Mouse (Mus musculus) hindbrain, embryonic 11.5 days (tissue): ENCODE measurements around the gene Bag5. TPM values are rescaled to one million over a fixed set of nuclear protein-coding genes. Genes with fewer than 3 reads are reported as not detected.
A peak's percentile ranks its signal among the peaks of the same experiment; 100 is the strongest.
"Not testable (repeated sequence)": the region's sequence is repeated elsewhere in the genome, so short reads cannot be mapped to it uniquely, and the experiment has no call there.

Experiments
- ATAC-seq: fragments of 200-750 bp; cut with Nextera tagmentation; 2 replicates; pipeline ENCODE4 v1.8.0; 2017; ENCODE audit warnings: mild to moderate bottlenecking, moderate TSS enrichment, moderate library complexity; ENCODE audit not compliant: low FRiP score
- DNase-seq: peaks from one replicate; pipeline ENCODE4 v3.0.0-alpha.2; 2015; ENCODE audit warnings: low spot score
- H3K27ac ChIP-seq: fragments of 300-500 bp; sonication (generic); 2 replicates; pipeline ENCODE4 v1.5.1; 2014; ENCODE audit warnings: mild to moderate bottlenecking, low read depth, low read length
- H3K27me3 ChIP-seq: fragments of 300-500 bp; sonication (generic); 2 replicates; pipeline ENCODE4 v1.6.1; 2014; ENCODE audit warnings: mild to moderate bottlenecking, low read length, moderate library complexity, mixed read lengths; ENCODE audit not compliant: control insufficient read depth, insufficient read depth
- H3K36me3 ChIP-seq: fragments of 300-500 bp; sonication (generic); 2 replicates; pipeline ENCODE4 v1.6.1; 2014; ENCODE audit warnings: mild to moderate bottlenecking, low read length, moderate library complexity, mixed read lengths; ENCODE audit not compliant: control insufficient read depth, insufficient read depth
- H3K4me1 ChIP-seq: fragments of 300-500 bp; sonication (generic); replicated peaks from 2 replicates; pipeline ENCODE4 v1.6.1; 2014; ENCODE audit warnings: low read length, mixed read lengths; ENCODE audit not compliant: control insufficient read depth, insufficient read depth
- H3K4me2 ChIP-seq: fragments of 300-500 bp; sonication (generic); replicated peaks from 2 replicates; pipeline ENCODE4 v1.6.1; 2014; ENCODE audit warnings: mild to moderate bottlenecking, low read depth, low read length
- H3K4me3 ChIP-seq: fragments of 300-500 bp; sonication (generic); 2 replicates; pipeline ENCODE4 v1.5.1; 2014; ENCODE audit warnings: low read depth, low read length
- H3K9ac ChIP-seq: fragments of 300-500 bp; sonication (generic); 2 replicates; pipeline ENCODE4 v1.6.1; 2014; ENCODE audit warnings: low read depth, low read length
- H3K9me3 ChIP-seq: fragments of 300-500 bp; sonication (generic); 2 replicates; pipeline ENCODE4 v1.6.1; 2016; ENCODE audit warnings: low read length; ENCODE audit not compliant: control insufficient read depth
- WGBS: fragments of 180-500 bp; shearing (Covaris S2); extraction: QIAGEN DNeasy Blood & Tissue Kit; methylation state at CpG from one replicate; pipeline ENCODE4 v1.1.7; 2014; 5-methylcytosine and 5-hydroxymethylcytosine counted together
- polyA plus RNA-seq: library from polyadenylated mRNA; unstranded; fragments of >200 nt; fragmentation: Nextera tagmentation; extraction: Ambion mirVana; gene quantifications from 2 replicates; pipeline ENCODE4 v1.2.1, GENCODE M21; 2014

The Bag5 gene
- polyA plus RNA-seq, 1 experiment from 2014 or later, result 61.5 TPM

DNA sequence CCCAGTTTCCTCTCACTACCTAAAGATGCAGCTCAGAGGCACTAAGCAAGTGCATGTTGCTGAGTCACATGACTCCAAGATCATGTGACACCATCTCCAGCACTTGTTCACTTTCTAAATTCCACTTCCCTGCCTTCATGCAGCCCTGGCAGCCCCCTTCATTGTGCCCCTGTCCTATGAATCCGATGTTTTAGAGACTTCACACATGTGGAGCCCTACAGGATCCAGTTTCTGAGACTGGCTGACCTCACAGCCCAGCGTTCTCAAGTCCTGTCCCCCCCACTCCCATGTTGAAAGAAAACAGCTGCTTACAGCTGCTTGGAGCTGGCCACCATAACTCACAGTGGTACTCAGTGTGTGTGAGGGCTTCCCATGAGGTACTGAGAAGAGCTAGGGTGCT, 30.4 kb upstream of the Bag5 start:
- no peak overlapping the region for H3K4me2 ChIP-seq
- H3K36me3 ChIP-seq, result no peaks in the 10 kb centered on the region
- ATAC-seq (no peak), DNase-seq (no peak)
- H3K27ac ChIP-seq, result no peak overlapping the region
- no peaks in the 10 kb centered on the region for H3K4me1 ChIP-seq
- H3K27me3 ChIP-seq, result no peaks in the 10 kb centered on the region
- WGBS, result 73% methylated on average over 2 of the region's 2 CpGs
- H3K9me3 ChIP-seq, result no peaks in the 10 kb centered on the region
- no peak overlapping the region for H3K4me3 ChIP-seq
- no peak overlapping the region for H3K9ac ChIP-seq

DNA sequence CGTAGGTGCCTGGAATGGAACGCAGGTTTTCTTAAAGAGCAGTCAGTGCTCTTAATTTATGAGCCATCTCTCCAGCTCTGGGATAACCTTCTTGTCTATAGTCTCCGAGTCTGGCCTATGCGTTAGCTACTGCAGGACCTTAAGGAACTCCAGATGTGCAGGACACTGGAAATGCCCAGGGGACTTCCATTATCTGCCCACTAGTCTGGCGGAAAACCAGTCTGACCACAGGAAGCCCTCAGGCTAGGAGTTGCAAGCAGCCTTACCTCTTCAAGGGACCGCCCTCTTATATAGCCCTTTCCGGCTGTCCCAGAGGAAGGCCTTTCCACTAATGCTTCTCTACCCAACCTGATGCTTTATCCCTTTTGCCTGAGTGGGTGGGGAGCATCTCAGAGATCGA, 28.3 kb upstream of the Bag5 start:
- H3K4me3 ChIP-seq, result no peak overlapping the region
- H3K4me2 ChIP-seq, result no peak overlapping the region
- no peak for DNase-seq
- no peaks in the 10 kb centered on the region for H3K9me3 ChIP-seq
- H3K27me3 ChIP-seq, result no peaks in the 10 kb centered on the region
- no peaks in the 10 kb centered on the region for H3K36me3 ChIP-seq
- no peak for ATAC-seq
- no peak overlapping the region for H3K9ac ChIP-seq
- WGBS, result 81% methylated on average over 8 of the region's 8 CpGs
- H3K27ac ChIP-seq, result no peak overlapping the region
- H3K4me1 ChIP-seq, result no peaks in the 10 kb centered on the region

DNA sequence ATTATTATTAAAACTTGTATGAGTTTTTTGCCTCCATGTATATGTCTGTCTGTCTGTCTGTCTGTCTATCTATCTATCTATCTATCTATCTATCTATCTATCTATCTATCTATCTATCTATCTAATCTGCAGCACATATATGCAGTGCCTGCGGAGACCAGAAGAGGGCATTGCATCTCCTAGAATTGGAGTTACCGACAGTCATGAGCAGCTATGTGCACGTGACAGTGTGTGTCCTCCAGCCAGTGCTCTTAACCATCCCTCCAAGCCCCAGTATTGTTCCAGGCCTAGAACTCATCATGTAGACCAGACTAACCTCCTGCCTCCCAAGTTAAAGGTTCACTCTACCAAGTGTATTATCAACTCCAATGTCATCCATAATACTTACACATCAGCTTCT, 25.7 kb upstream of the Bag5 start:
- H3K4me2 ChIP-seq, result no peak overlapping the region
- DNase-seq, result peak; percentile 79
- no peaks in the 10 kb centered on the region for H3K36me3 ChIP-seq
- H3K4me1 ChIP-seq, result no peaks in the 10 kb centered on the region
- no peaks in the 10 kb centered on the region for H3K27me3 ChIP-seq
- no peak overlapping the region for H3K4me3 ChIP-seq
- 11% methylated on average over 3 of the region's 3 CpGs for WGBS
- H3K9me3 ChIP-seq, result no peaks in the 10 kb centered on the region
- no peak overlapping the region for H3K9ac ChIP-seq
- no peak overlapping the region for H3K27ac ChIP-seq
- ATAC-seq, result no peak

DNA sequence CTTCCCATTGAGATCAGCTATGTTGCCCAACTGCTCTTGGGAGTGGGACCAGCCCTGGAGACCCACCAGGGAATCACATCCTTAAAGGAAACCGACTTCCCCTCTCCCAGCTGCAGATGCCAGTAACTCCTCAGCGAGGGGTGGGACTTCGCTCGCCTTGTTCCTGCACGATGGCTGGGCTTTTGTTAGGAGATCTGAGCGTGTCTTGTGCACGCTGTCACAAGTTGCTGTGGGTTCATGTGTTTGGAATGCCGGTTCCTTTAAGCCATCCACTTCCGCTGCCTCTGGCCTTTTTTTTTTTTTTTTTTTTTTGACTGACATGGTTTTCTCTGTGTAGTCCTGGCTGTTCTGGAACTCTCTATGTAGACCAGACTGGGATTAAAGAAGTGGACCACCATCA, 24.3 kb upstream of the Bag5 start:
- Histone ChIP-seq H3K4me2 (no peak overlapping the region), H3K4me3 (no peak overlapping the region), H3K9me3 (no peaks in the 10 kb centered on the region), H3K4me1 (no peaks in the 10 kb centered on the region), H3K9ac (no peak overlapping the region), H3K27me3 (no peaks in the 10 kb centered on the region), H3K27ac (no peak overlapping the region), H3K36me3 (no peaks in the 10 kb centered on the region)
- ATAC-seq, result no peak
- DNase-seq, result no peak
- WGBS, result 61% methylated on average over 9 of the region's 9 CpGs

DNA sequence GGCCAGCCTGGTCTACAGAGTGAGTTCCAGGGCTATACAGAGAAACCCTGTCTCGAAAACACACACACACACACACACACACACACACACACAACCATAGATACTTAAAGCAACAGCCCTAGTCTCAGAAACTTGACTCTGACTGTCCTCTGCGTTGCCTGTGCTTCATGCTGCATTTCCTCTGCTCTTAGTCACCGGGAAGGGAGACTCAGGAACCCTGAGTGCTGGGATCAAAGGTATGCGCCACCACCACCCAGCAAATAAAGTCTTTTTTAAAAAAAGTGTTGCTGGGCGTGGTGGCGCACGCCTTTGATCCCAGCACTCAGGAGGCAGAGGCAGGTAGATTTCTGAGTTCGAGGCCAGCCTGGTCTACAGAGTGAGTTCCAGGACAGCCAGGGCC, 23.6 kb upstream of the Bag5 start:
- 90% methylated on average over 8 of the region's 8 CpGs for WGBS
- H3K27ac ChIP-seq, H3K9ac ChIP-seq, H3K4me3 ChIP-seq, H3K4me2 ChIP-seq, DNase-seq, H3K27me3 ChIP-seq, H3K36me3 ChIP-seq, ATAC-seq, H3K9me3 ChIP-seq, H3K4me1 ChIP-seq: not testable (repeated sequence)

DNA sequence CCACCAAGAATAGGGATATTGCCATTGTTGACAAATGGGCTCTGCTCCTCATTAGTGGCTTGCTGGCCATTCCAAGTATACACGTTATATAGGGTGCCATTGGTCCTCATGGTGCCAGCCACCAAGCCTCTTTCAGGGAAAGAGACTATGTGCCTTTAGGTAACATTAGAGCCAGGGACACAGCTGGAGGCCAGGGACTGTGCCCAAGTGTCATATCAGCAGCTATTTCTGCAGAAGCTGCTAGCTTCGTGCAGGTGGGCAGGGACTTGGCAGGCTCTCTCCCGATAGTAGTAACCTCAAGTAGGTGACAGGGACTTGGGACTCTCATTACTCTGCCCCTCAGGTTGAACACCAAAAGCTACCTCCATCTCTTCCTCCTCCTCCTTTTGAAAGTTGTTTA, 21.9 kb upstream of the Bag5 start:
- H3K36me3 ChIP-seq, result no peaks in the 10 kb centered on the region
- no peak overlapping the region for H3K4me3 ChIP-seq
- WGBS, result 93% methylated on average over 3 of the region's 3 CpGs
- DNase-seq, result no peak
- H3K4me2 ChIP-seq, result no peak overlapping the region
- no peaks in the 10 kb centered on the region for H3K9me3 ChIP-seq
- H3K27me3 ChIP-seq, result no peaks in the 10 kb centered on the region
- no peak overlapping the region for H3K27ac ChIP-seq
- H3K4me1 ChIP-seq, result no peaks in the 10 kb centered on the region
- no peak overlapping the region for H3K9ac ChIP-seq
- no peak for ATAC-seq

DNA sequence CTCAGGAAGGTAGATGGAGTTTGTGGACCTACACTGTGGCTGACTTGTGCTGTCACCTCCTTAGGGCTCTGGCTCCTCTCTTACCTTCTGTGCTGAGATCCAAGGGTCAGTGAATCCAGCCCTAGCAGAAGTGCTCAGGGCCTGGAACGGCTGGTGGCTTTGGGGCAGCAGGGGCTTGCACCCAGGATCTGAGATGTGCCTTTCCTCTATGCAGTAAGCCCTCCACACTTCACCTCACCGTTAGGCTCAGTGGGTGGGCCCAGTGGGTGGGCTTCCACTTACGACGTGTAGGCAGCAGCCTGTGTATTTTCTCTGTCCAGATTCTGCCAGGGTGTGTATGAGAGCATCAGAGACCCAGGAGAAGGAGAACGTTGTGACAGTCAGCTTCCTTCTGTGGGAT, 19.9 kb upstream of the Bag5 start:
- no peak overlapping the region for H3K9ac ChIP-seq
- no peak overlapping the region for H3K4me2 ChIP-seq
- no peak overlapping the region for H3K27ac ChIP-seq
- no peaks in the 10 kb centered on the region for H3K9me3 ChIP-seq
- no peak for DNase-seq
- no peaks in the 10 kb centered on the region for H3K4me1 ChIP-seq
- 53% methylated on average over 5 of the region's 5 CpGs for WGBS
- H3K27me3 ChIP-seq, result no peaks in the 10 kb centered on the region
- ATAC-seq, result peak; percentile 42
- H3K4me3 ChIP-seq, result no peak overlapping the region
- no peaks in the 10 kb centered on the region for H3K36me3 ChIP-seq

DNA sequence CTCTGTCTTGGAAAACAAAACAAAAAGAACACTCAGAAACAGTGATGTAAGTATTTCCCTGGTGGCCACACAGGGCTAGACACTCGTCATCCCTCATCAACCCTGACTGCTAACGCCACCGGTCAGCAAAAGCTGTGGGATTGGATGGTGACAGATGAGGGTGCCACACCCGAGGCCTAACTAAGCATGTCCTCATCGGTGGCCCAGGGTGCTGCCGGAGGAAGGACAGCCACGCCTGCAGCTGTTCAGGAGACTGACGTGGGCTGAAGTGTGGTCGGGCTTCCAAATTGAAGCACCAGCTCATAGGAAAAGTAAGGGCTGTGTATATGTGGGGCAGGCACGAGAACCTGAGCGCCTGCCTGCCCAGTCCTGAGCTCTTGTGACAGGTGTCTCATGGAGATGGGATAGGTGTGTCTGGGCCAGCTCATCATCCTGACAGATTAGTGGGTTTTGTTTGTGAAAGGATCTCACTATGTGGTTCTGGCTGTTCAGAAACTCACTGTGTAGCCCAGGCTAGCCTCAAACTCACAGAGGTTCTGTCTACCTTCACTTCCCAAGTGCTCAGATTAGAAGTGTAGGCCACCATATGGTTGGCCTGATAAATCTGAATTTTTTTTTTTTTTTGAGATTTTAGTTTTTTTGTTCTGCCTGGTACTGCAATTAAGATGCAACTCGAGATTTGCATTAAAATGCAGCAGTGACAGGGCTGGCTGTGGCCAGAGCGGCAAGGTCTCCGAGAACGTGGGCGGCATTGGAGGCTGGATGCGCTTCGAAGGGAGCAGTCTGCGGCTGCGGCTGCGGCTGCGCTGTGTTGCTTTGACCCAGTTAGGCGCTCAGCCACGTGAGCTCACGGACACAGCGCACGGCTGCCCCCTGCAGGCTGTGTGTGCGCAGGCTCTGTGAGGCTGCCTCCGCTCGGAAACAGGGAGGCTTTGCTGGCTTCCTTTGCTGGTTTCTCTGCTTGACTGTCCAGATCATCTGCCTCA, 19.1 kb upstream of the Bag5 start:
- Histone ChIP-seq H3K4me3 (no peak overlapping the region), H3K27ac (no peak overlapping the region), H3K4me2 (no peak overlapping the region), H3K27me3 (no peaks in the 10 kb centered on the region), H3K4me1 (no peaks in the 10 kb centered on the region), H3K9ac (no peak overlapping the region), H3K36me3 (no peaks in the 10 kb centered on the region), H3K9me3 (no peaks in the 10 kb centered on the region)
- ATAC-seq (peak; percentile 90), DNase-seq (peak; percentile 96)
- WGBS, result 31% methylated on average over 30 of the region's 30 CpGs

DNA sequence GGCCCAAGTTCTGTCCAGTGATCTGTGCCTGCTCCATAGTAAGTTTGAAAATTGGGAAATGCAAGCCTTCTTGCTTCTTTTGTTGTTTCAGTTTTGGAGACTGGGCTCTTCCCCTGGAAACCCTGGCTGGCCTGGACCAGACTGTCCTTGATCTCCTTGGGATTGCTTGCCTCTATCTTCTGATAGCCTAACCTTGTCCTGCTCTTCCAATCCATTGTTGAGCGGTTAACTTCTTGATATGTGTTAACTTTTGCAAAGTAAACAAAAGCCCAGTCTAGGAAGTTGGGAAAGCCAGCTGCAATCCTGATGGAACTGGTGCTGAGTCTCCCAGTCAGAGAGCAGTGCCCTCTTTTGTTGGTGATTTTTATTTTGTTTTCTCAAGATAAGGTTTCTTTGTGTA, 14.9 kb upstream of the Bag5 start:
- 100% methylated on average over 1 of the region's 1 CpGs for WGBS
- Histone ChIP-seq H3K27ac (no peak overlapping the region), H3K4me3 (no peak overlapping the region), H3K9ac (no peak overlapping the region), H3K36me3 (no peaks in the 10 kb centered on the region), H3K9me3 (no peaks in the 10 kb centered on the region), H3K27me3 (no peaks in the 10 kb centered on the region), H3K4me2 (no peak overlapping the region), H3K4me1 (no peaks in the 10 kb centered on the region; the same call in 1 of the 2 replicates)
- DNase-seq (no peak), ATAC-seq (no peak)
